Mouse (Mus musculus) naive thymus-derived CD4-positive, alpha-beta T cell, adult 2 months (primary cell): ENCODE measurements around the gene Gsta1.
"Not testable (repeated sequence)": the region's sequence is repeated elsewhere in the genome, so short reads cannot be mapped to it uniquely, and the experiment has no call there.

Experiments
- DNase-seq: peaks from one replicate; pipeline ENCODE4 v3.0.0-alpha.2; 2011; ENCODE audit warnings: low read depth

The Gsta1 gene

DNA sequence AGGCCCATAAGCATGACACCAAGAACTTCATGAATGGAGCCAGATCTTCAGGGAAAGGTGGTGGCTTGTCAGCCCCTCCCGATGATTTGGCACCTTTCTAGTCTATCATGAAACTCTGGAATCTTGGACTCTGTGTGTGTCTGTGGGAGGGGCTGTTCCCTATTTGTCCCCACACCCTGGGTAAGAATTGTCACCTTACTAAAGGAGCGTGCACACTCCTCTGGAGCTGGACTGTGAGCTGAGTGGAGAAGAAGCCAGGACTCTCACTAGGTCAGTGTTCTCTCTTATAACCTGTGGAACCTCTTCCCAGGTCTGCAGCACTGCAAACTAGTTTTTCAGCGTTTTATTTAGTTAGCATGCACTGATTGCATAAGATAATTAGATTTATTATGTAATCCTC, at the start of gene Gsta1:
Gene Gsta1 (plus strand): TSS at position 196 of the 400 bp plus-strand sequence.
- not testable (repeated sequence) for DNase-seq

DNA sequence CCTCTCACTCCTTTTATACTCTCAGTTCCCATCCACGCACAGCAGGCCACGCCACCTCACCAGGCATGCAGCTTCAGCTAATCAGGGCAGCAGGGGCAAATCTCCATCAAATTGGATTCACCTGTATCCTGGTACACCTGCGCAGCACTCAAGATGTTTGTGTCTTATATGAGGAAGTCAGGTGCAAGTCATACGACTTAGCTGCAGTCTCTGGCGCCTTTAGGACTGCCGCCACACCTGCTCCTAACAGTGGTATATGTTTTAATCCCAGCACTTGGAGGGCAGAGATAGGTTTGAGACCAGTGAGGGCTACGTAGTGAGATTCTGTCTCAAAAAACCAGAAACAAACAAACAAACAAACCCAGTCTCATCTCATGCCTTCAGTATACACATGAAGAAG, 48.0 kb upstream of the Gsta1 start, which contains the start of gene Gsta4:
Gene Gsta4 (plus strand): TSS at position 301 of the 400 bp plus-strand sequence.
- not testable (repeated sequence) for DNase-seq

DNA sequence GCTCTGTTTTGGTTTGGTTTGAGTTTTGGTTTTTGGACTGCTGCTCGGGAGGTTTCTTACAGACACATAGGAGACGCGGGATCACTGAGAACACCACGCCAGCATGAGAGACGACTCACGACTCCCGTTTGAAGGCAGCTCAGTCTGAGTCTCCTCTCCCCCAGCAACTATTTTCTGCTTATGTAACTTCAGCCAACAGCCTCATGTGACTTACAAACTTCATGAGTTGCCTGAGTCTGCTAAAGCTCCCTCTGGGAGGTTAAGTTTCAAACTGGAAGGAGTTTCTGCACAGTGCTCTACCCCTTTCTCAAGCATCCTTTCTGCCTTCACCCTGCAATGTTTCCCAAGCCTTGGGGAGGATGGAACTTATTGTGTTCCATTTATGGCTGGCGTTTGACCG, 44.8 kb upstream of the Gsta1 start:
- DNase-seq: no peak

DNA sequence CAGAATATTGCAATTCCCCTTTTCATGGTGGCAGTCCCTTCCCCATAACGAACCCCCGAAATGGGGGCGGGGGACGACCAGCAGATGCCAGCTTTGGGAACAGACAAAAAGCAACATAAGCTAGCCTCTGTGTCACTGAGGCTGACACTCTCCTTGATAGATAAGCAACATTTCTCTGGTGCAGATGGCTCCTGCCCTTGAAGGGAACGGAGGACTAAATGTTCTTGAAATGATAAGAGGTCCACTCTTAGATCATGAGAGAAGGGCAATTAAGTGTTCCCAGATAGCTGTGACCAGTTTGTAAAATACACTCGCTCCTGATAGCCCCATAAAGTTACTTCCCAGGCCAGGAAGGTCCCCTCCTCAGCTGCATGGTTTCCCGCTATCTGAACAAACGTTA, 41.5 kb upstream of the Gsta1 start:
- DNase-seq: no peak

DNA sequence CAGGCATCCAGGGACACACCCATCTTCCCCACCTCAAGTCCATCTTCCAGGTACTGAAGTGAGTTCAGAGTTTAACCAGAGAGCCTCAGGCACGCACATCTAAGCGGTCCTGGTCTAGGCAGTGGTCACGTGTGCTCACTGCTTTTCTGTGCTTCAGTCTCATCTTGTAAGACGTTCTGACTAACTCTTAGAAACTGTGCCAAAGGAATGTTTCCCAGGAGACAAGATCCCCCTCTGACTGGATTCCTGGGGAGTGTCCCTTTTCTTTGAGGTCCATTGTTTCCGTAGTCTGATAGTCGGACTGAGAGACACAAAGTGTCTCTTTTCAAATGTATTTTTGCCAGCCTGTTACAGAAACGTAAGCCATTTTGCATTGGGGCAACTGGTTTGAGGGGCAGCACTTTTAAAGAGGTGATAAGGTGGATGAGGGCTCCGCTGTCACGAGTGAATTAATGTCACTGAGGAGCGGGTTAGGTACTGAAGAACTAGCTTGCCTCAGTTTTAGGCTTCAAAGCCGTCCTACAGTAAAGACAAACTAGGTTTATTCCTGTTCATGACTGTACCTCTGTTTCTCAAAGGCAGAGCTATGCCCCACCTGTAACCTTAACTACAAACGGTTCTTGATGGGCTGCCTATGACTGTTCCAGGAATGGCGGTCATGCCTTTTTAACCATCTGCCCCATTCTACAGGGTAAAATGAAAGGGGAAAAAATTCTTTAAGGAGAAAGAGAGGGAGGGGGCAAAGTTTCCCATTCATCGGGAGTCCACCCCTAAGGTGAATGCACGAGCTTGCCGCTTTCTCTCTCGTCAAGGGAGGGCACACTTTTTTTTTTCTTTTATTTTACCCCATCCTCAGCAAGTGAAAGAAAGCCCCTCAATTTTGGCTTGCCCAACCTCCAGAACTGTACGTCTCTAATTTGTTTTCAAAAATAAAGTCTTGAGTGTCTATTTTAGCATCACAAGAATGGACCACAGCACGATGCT, 39.5 kb upstream of the Gsta1 start:
- peak; percentile 33 for DNase-seq

DNA sequence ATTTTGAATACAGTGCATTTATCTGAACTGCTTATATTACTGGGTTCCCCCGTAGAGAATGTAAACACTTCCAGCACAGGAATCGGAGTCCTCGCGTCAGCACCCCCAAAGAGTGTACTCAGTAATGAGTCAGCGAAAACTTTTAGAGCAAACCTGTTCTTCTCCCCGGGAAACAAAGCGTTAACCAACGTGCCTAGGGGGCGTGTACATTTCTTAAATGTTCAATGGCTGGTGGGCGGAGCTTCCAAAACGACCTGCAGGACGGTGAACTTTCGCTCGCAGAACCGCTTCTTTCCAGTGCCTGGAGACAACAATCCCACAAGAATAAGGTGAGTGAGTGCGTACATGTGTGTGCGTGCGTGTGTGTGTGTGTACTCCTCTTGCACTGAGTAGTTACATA, 38.7 kb upstream of the Gsta1 start:
- peak; percentile 87 for DNase-seq

DNA sequence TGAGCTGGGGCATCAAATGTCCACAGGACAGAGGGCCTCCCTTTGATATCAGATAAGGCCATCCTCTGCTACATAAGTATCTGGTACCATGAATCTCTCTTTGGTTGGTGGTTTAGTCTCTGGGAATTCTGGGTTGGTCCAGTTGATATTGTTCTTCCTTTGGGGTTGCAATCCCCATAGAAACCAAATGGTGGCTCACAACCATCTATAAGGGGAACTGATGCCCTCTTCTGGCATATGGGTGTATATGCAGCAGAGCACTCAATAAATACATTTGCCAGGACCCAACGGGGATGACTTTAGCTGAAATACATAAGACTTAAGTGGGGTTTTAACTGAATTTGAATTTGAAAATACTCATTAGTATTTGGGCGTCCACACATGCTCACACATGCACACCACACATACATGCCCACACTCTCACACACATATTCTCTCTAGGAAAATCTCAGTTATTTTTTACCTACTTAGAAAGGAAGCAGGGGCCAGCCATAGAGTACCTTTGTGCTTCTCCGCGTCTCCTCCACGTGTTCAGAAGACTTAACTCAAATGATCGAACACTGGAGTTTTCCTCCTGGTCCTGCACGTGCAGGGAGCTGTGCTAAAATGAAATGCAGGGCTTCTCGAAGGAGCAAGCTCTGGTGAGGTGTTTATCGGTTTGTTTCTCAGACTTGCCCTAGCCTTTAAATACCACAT, 36.4 kb upstream of the Gsta1 start:
- peak; percentile 88 for DNase-seq

DNA sequence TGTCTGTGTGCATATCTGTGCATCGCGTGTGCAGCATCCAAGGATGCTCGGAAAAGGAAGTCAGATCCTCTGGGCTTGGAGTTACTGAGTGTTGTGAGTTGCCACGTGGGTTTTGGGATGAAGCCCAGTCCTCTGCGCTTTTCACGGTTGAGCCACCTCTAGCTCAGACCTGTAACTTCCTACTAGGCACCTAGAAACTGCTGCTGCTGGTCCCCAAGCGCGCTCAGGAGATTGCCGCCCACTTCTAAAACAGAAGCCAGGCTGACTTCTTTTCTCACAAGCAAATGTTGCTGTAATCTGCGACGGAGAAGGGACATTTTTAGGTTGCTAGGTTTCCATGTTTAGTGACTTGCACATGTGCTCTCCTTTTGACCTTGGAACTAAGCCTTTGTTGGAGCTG, 35.4 kb upstream of the Gsta1 start:
- no peak for DNase-seq

DNA sequence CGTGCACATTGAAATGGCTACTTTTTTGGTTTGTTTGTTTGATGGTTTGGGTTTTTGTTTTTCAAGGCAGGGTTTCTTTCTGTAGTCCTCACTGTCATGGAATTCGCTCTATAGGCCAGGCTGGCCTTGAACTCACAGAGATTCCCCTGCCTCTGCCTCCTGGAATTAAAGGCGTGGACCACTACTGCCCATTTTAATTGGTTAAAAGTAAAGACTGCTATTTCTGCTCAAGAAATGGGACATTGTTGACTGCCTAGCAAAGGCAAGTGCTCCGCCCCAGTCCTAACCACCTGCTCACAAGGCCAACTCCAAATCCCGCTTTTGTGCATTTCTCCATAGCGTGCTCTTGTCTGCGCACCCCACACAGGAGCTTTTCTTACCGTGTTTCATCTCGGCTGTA, 32.7 kb upstream of the Gsta1 start:
- DNase-seq: no peak

DNA sequence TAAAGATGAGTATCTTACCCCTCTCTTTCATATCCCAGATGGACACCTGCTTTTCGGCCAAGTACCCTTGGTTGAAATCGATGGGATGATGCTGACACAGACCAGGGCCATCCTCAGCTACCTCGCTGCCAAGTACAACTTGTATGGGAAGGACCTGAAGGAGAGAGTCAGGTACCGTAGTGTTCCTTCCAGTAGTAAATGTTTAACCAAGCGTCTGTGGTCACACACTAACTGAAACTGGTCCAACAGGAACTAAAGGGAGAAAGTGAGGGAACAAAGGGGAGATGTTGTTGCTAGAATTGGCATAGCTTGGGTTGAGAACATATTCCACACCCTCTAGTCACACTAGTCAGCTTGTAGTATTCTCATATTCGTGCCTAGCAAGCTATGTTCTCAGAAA, 26.3 kb upstream of the Gsta1 start:
- no peak for DNase-seq

DNA sequence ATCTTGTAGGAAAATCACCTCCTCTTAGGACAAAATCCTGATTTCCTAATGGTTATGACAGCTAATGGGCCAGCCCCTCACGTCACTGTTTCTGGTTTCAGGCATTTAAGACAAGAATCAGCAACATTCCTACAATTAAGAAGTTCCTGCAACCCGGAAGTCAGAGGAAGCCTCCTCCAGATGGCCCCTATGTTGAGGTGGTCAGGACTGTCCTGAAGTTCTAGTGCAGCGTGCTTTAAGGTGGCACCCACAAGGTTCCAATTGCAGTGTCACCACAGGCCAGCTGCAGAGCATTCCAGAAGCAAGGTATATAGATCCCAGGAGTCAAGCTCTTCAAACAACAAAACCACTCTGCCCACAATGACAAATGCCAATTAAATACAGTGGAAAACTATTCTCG, 21.5 kb upstream of the Gsta1 start:
- no peak for DNase-seq

DNA sequence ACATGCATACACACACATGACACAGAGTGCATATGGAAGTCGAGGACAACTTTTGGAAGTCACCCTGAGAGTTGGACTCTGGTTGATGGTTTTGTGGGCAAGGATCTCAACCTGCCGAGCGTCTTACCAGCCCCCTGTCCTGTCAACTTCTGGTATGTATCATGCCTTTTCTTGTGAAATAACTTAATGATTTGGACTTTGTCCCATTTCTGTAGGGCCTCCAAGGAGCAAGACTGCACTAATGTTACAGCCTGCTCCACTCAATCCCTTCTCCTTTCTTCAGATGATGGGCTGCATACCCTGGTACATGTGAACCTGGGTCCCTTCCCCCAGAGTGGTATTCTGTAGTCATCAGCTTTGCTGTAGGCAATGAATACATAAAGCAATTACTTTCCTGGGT, 20.4 kb upstream of the Gsta1 start:
- DNase-seq: no peak

DNA sequence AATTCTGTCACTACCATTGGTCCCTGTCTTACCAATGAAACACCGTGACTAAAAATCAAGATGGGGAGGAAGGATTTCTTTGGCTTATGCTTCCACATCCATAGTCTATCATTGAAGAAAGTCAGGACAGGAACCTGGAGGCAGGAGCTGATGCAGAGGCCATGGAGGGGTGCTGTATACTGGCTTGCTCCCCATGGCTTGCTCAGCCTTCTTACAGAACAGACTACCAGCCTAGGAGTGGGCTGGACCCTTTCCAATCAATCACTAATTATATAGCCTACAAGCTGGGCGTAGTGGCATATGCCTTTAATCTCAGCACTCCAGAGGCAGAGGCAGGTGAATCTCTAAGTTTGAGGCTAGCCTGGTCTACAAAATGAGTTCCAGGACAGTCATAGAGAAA, 19.6 kb upstream of the Gsta1 start:
- no peak for DNase-seq

DNA sequence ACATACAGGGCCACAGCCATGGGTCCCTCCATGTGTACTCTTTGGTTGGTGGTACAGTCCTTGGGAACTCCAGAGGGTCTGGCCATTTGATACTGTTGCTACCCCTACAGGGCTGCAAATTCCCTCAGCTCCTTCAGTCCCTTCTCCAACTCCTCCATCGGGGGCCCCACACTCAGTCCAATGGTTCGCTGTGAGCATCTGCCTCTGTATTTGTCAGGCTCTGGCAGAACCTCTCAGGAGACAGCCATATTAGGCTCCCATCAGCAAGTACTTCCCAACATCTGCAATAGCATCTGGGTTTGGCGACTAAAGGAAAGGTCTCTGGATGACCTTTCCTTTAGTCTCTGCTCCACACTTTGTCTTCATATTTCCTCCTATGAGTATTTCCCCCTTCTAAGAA, 18.9 kb upstream of the Gsta1 start:
- no peak for DNase-seq

DNA sequence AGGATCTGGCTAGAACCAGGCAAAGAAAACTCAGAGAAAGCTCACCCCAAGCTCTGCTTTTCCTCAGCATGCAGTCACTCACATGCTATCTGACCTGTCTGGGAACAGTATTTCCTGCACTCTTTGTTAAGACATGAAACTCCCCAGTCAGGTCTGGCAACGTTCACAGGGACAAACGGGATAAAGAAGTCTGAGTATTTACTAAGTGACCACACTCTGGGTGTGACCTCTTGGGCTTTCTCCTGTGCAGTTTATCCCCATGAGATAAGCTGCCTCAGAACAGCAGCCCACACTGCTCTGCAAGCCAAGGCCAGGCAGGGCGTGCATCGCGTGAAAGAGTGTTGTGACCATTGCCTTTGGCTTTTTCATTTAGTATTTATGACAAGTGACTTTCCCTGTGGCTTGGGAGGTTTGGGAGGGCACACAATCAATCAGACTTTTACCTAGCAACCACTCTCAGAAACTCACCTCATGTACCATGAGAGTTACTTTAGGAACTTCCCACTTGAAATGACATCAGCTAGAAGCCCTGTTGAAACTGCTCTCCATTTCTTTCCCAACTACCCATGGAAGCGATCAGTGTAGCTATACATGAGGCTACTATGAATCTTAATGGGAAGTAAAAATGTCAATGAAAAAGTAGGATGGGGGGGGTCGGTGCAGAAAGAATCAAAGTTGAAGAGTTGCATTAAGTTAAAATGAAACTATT, 18.0 kb upstream of the Gsta1 start:
- DNase-seq: no peak

DNA sequence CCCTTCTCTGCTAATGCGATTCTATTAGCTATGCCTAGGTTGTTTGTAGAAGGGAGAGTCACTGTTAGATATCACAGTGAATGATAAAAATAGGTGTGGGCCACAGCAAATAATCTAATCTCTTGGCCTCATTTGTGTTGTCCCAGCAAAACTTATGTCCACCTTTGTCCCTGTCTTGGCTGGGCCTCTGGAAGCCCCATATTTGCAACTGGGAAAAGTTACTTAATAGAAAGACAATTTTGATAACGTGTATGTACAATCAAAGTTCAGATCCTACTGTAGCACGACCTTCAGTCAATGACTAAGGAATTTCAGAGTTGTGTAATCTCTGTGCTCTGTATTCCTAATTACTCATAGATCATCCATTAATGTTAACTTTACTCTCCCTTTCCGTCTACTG, 13.4 kb upstream of the Gsta1 start:
- DNase-seq: no peak

DNA sequence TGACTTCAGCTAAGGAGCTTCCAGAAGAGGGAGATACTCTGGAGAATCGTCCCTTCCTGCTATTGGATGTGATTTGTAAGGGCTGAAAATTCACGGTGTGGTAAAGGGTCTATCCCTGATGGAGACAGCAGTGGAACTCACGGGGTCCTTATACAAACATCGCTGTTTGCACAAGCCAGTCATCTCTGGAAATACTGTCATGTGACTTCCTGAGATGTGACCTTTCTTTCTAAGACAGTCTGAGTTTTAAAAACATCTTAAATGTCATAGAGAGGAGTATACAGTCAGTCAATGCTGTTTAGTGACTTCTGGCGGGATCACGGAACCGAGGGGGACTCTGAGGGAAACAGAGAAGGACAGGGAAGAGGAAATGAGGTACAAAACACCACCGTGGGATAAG, 7.8 kb upstream of the Gsta1 start:
- DNase-seq: peak; percentile 6

DNA sequence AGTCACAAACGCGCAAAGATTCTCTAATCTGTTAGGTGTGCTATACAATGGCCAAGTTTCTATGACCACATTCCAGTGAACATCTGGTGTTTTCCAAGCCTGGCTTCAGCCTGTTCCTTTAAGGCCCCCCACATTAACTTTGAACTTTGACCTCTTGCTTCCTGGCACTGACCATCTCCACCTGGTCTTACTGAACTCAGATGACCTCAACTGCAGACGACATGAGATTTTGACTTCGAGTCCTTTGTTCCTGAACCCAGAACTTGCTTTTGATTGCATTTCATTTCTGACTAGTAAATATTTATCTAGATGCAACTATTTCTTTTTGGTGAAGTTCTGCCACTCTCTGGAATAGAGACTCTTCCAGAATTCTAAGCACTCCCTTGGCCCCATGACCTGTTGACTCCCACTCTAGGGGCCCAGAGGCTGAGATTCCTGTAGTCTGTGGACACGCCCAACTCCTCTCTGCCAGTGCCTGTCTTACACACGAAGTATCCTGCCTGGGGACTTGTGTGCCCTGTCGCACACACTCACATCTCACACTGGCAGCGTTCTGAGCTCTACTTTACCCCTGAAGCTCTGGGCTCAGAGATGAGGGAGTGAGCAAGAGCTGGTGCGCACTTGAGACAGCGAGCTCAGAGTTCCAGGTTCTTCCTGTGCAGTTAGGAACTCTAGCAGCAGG, 7.1 kb upstream of the Gsta1 start:
- DNase-seq: no peak

DNA sequence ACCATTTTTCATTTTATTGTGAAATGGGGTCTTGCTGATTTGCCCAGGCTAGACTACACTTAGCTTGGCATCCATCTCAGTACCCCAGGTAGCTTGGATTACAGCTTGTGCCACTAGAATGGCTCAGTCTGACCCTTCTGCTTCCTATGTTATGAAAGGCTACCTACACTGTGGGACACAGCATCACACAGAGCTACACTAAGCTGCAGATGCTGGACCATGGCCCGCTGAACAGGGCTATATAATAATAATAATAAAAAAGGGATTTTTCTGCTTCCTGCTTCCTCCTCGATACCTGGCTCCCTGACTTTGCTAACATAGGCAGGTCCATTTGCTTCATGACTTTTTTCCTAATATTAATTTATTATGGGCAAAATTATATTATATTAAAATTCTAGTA, 6.0 kb upstream of the Gsta1 start:
- no peak for DNase-seq

DNA sequence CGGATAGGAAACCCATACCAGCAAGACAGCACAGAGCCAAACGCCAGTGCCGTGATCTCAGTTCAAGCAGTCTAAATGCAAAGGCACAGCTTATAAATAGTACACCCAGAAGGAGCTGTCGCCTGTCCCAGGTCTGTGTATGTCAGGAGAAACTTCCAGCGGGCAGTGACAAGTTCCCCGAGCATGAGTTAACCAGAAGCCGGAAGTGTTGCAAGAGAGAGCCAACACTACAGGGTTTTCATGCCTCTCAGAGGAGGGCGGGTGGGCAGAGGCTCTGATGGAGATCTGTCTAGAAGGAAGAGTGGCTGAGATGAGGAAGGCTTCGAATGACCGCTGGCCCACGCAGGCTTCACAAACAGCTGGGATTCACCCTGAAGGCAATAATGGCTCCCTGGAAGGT, 5.2 kb upstream of the Gsta1 start:
- no peak for DNase-seq

DNA sequence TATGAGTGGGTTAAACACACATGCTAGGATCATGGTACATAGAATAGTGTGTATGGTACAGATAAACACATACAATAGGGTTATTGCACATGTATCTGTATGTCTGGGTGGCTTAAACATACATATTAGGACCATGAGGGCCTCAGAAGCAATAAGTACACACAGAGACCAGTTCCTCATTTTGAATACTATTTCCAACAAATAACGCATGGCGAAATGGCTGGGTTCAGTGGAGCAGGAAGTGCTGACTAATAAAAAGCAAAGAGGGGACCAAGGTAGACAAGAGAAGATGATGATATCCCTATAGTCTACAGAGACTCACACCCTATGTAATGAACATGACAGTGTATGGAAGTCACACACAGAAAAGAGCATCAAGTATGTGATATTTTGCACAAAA, 2.3 kb upstream of the Gsta1 start:
- DNase-seq: no peak

DNA sequence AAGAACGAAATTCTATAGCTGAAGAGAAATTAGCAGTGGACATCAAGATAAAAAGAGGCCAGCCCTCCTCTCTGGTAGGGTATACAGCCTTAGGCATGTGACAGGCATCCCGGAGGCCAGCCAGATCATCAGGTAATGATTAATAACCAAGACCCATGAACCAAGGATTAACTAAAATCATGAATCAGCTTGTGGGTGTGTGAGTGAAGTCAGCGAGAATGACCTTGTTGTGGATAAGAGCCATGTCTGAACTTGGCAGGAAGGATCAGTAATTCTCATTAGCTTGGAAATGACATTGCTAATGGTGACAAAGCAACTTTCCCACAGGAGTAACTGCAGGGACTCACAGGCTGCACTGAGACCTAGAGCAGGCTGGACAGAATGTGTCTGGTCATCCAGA, 798 bp upstream of the Gsta1 start:
- DNase-seq: not testable (repeated sequence)
